Comparison of ENCODE assay signal across 17 mouse cellular contexts in genomic region chr4:75359496-75359895, GRCm38 (mm10).
A peak's percentile ranks its signal among the peaks of the same experiment; 100 is the strongest.
DNase-seq lines count a peak whose midpoint lies in the region; ATAC-seq and TF ChIP-seq lines count a peak whose summit lies in the region.
"Had no signal": no experiment of that assay in that cellular context is flagged by ENCODE, and none has a peak within 500 bp of the region (broad histone marks: within the 10 kb centered on the region; RNA-seq: fewer than 3 reads in every experiment).

No protein-coding gene starts in this region.

- no peak for ATAC-seq in limb, embryonic 14.5 days (ENCODE audit: low FRiP score, low read depth)
- ATAC-seq in monocyte, adult 5-6 weeks (replicated peaks; ENCODE audit: insufficient number of reproducible peaks, low FRiP score, low TSS enrichment, poor library complexity, severe bottlenecking): no peak
- ATAC-seq: forebrain, postnatal 0 days; inflammation-experienced regulatory T-cells, adult 6 months had no signal

- no peak overlapping the region for H3K4me3 ChIP-seq in limb, embryonic 14.5 days (replicated peaks; ENCODE audit: low read length)
- no peak overlapping the region for H3K4me3 ChIP-seq in limb, embryonic 10.5 days
- H3K4me3 ChIP-seq: midbrain, embryonic 12.5 days; myocyte had no signal

- TF ChIP-seq POLR2A in limb, embryonic 14.5 days (IDR thresholded peaks at IDR 0.05; ENCODE audit: borderline replicate concordance, extremely low read depth, insufficient read depth, insufficient read length): no peak

- no peaks in the 10 kb centered on the region for H3K36me3 ChIP-seq in limb, embryonic 14.5 days (ENCODE audit: control insufficient read depth, insufficient read depth, low read length)
- no peaks in the 10 kb centered on the region for H3K36me3 ChIP-seq in limb, embryonic 10.5 days
- H3K36me3 ChIP-seq: G1E; midbrain, embryonic 12.5 days had no signal

- WGBS in limb, embryonic 14.5 days: 86% methylated on average over 2 of the region's 2 CpGs
- WGBS in limb, embryonic 10.5 days: 90% methylated on average over 2 of the region's 2 CpGs

- no peaks in the 10 kb centered on the region for H3K27me3 ChIP-seq in limb, embryonic 14.5 days (ENCODE audit: control insufficient read depth, insufficient read depth, low read length)
- H3K27me3 ChIP-seq in limb, embryonic 10.5 days (ENCODE audit: low read depth, poor library complexity, severe bottlenecking): no peaks in the 10 kb centered on the region
- H3K27me3 ChIP-seq: midbrain, embryonic 12.5 days had no signal

- DNase-seq in limb, embryonic 14.5 days (ENCODE audit: low spot score): peak; percentile 24
- no peak for DNase-seq in limb, embryonic 10.5 days (ENCODE audit: low spot score)
- DNase-seq in NIH3T3 (ENCODE audit: low read depth): peak; percentile 14
- DNase-seq in cerebellum, adult 11 months: peak; percentile 19
- DNase-seq in frontal cortex, postnatal 36 days (ENCODE audit: low spot score in 2 of 2): peak; percentile 3 to 36
- no peak for DNase-seq in kidney, postnatal 36 days
- DNase-seq: adrenal gland, postnatal 10 days; forebrain, postnatal 0 days; retina, postnatal 1 day; thymus, adult 18-20 months had no signal

- no peak overlapping the region for H3K9ac ChIP-seq in limb, embryonic 14.5 days (ENCODE audit: low read depth, low read length, severe bottlenecking)
- H3K9ac ChIP-seq: forebrain, postnatal 0 days; liver, embryonic 14.5 days; midbrain, embryonic 12.5 days had no signal

- no peaks in the 10 kb centered on the region for H3K9me3 ChIP-seq in limb, embryonic 14.5 days (ENCODE audit: control insufficient read depth, low read length)
- H3K9me3 ChIP-seq in limb, embryonic 10.5 days (replicated peaks): no peaks in the 10 kb centered on the region
- H3K9me3 ChIP-seq: G1E; midbrain, embryonic 12.5 days had no signal

- H3K4me2 ChIP-seq in limb, embryonic 14.5 days (replicated peaks; ENCODE audit: low read depth, low read length, severe bottlenecking): no peak overlapping the region
- H3K4me2 ChIP-seq: midbrain, embryonic 12.5 days had no signal

- H3K4me1 ChIP-seq in limb, embryonic 14.5 days (ENCODE audit: control insufficient read depth, insufficient read depth, low read length): no peaks in the 10 kb centered on the region
- no peaks in the 10 kb centered on the region for H3K4me1 ChIP-seq in limb, embryonic 10.5 days
- H3K4me1 ChIP-seq: midbrain, embryonic 12.5 days had no signal

- no peak overlapping the region for H3K27ac ChIP-seq in limb, embryonic 14.5 days (replicated peaks; ENCODE audit: low read depth, low read length)
- H3K27ac ChIP-seq in limb, embryonic 10.5 days: no peak overlapping the region
- H3K27ac ChIP-seq: liver, embryonic 14.5 days; macrophage; midbrain, embryonic 12.5 days had no signal

Comparison
In these comparisons a context has a peak if more than half of its experiments do, and no peak if none do; other contexts are left out.
1. DNase-seq: peak in limb, embryonic 14.5 days (single experiment), NIH3T3 (single experiment), cerebellum, adult 11 months (single experiment) and frontal cortex, postnatal 36 days (2 of 2); none in limb, embryonic 10.5 days (single experiment) and kidney, postnatal 36 days (0 of 2).